Mouse (Mus musculus): Measurements from ENCODE around the gene Kdelc1.

Kdelc1 gene

DNA sequence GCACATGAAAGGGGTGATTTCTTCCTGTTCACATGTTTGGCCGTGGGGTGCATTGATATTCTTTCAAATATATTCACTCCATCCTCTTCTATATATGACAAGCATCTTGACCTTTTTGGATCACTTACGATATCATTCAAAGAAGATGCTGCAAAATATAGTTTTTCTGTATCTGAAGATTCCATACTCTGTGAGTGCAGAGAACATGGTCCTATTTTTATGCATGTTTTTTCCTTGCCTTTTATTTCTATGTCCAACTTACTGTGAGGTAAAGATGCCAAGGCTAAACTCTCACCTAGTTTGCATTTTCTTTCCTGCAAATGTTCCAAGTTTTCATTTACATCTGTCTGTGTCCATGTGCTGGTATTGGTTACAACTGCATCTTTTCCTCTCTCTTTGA lies 56.8 kb downstream of the Kdelc1 start, which contains the start of gene Gm8251:
Gene Gm8251 (minus strand): TSS at position 101 of the 400 bp plus-strand sequence.
- no peak for DNase-seq

DNA sequence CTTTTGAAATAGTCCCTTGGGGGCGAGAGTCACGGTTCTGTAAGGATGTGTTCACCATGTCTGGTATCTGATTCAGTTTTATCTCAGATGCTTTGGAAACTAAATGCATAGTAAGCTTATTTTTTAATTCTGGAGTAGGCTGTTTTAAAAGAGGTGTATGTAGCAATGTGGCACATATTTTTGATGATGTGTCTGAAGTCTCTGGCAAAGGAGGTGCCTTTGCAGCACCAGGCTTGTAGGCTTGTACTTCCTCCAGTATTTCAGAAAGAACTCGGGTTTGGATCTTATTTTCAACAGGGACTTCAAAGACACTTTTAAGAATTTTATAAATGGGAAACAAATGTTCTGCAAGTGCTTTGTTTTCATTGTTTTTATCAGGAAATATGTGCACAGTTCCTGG lies 60.8 kb downstream of the Kdelc1 start:
- DNase-seq = no peak
